In genomic region chr2:135737506-135737905, GRCm38 (mm10) we compare ENCODE assay signal across 14 mouse cellular contexts.
DNase-seq lines count a peak whose midpoint lies in the region; ATAC-seq and TF ChIP-seq lines count a peak whose summit lies in the region.
"Had no signal": no experiment of that assay in that cellular context is flagged by ENCODE, and none has a peak within 500 bp of the region (broad histone marks: within the 10 kb centered on the region; RNA-seq: fewer than 3 reads in every experiment).

No protein-coding gene starts in this region.

- DNase-seq in adrenal gland, postnatal 25 days = peak; percentile 13
- DNase-seq in adrenal gland, postnatal 10 days = no peak
- peak; percentile 17 for DNase-seq in right cerebral cortex, adult 18-20 months
- no peak for DNase-seq in right cerebral cortex, postnatal 25 days
- peak; percentile 67 to 69 for DNase-seq in cerebellum, postnatal 25 days
- DNase-seq in liver, embryonic 11.5 days (ENCODE audit: low spot score) = no peak
- no peak for DNase-seq in forebrain, postnatal 0 days
- DNase-seq: B cell, adult 2 months; heart, adult 18-20 months; kidney, postnatal 25 days; left cerebral cortex, postnatal 4 days; lung, adult 18-20 months had no signal

- no peaks in the 10 kb centered on the region for H3K9me3 ChIP-seq in liver, embryonic 11.5 days (ENCODE audit: control insufficient read depth, low read length)
- no peaks in the 10 kb centered on the region for H3K9me3 ChIP-seq in forebrain, postnatal 0 days (ENCODE audit: low read length)
- H3K9me3 ChIP-seq: midbrain, embryonic 12.5 days had no signal

- ATAC-seq in erythroblast, adult 5-6 weeks (replicated peaks; ENCODE audit: low FRiP score, poor library complexity, severe bottlenecking) = no peak
- ATAC-seq in liver, embryonic 11.5 days (replicated peaks; ENCODE audit: low FRiP score) = no peak
- ATAC-seq in forebrain, postnatal 0 days = no peak

- no peaks in the 10 kb centered on the region for H3K27me3 ChIP-seq in liver, embryonic 11.5 days (replicated peaks; ENCODE audit: control insufficient read depth, insufficient read depth, low read length)
- H3K27me3 ChIP-seq in forebrain, postnatal 0 days (ENCODE audit: insufficient read depth, low read length) = no peaks in the 10 kb centered on the region
- H3K27me3 ChIP-seq: midbrain, embryonic 12.5 days had no signal

- whole genome bisulfite sequencing in liver, embryonic 11.5 days = 54% methylated on average over 9 of the region's 9 CpGs
- 86% methylated on average over 9 of the region's 9 CpGs for WGBS in forebrain, postnatal 0 days

- H3K4me2 ChIP-seq in liver, embryonic 11.5 days = no peak overlapping the region
- no peak overlapping the region for H3K4me2 ChIP-seq in forebrain, postnatal 0 days (ENCODE audit: low read depth)
- H3K4me2 ChIP-seq: midbrain, embryonic 12.5 days had no signal

- TF ChIP-seq CTCF in forebrain, postnatal 0 days (IDR thresholded peaks at IDR 0.05; ENCODE audit: low read depth) = no peak

- H3K36me3 ChIP-seq in liver, embryonic 11.5 days (ENCODE audit: control insufficient read depth, insufficient read depth, low read length) = no peaks in the 10 kb centered on the region
- no peaks in the 10 kb centered on the region for H3K36me3 ChIP-seq in forebrain, postnatal 0 days (ENCODE audit: insufficient read depth)
- H3K36me3 ChIP-seq: midbrain, embryonic 12.5 days had no signal

- H3K4me1 ChIP-seq in liver, embryonic 11.5 days (replicated peaks; ENCODE audit: control insufficient read depth, insufficient read depth, low read length) = peaks cover 7% of the 10 kb centered on the region
- no peaks in the 10 kb centered on the region for H3K4me1 ChIP-seq in forebrain, postnatal 0 days (ENCODE audit: insufficient read depth)

- no peak overlapping the region for H3K4me3 ChIP-seq in liver, embryonic 11.5 days (ENCODE audit: low read depth, low read length)
- H3K4me3 ChIP-seq in forebrain, postnatal 0 days (ENCODE audit: low read depth, low read length) = no peak overlapping the region
- H3K4me3 ChIP-seq: midbrain, embryonic 12.5 days had no signal

- H3K27ac ChIP-seq in liver, embryonic 11.5 days (ENCODE audit: low read depth, low read length) = no peak overlapping the region
- no peak overlapping the region for H3K27ac ChIP-seq in forebrain, postnatal 0 days (ENCODE audit: low read depth, low read length)
- H3K27ac ChIP-seq: midbrain, embryonic 12.5 days had no signal

- H3K9ac ChIP-seq in liver, embryonic 11.5 days (ENCODE audit: low read depth, low read length) = no peak overlapping the region
- H3K9ac ChIP-seq in forebrain, postnatal 0 days = no peak overlapping the region
- H3K9ac ChIP-seq: midbrain, embryonic 12.5 days had no signal

Comparison
In these comparisons a context has a peak if more than half of its experiments do, and no peak if none do; other contexts are left out.
1. DNase-seq: peak in adrenal gland, postnatal 25 days (single experiment), right cerebral cortex, adult 18-20 months (single experiment) and cerebellum, postnatal 25 days (2 of 2); none in adrenal gland, postnatal 10 days (single experiment), right cerebral cortex, postnatal 25 days (single experiment), liver, embryonic 11.5 days (single experiment) and forebrain, postnatal 0 days (single experiment).